Mouse (Mus musculus) heart, adult 2 months (tissue): ENCODE data around the gene Rb1. TPM values are rescaled to one million over a fixed set of nuclear protein-coding genes. Genes with fewer than 3 reads are reported as not detected.

Experiments used
- DNase-seq, 2 experiments: peaks; one replicate each; pipeline ENCODE4 v3.0.0; 2021
- H3K27ac ChIP-seq: fragments of 200-600 bp; 2 replicates; pipeline ENCODE4 v1.8.1; 2022
- H3K27me3 ChIP-seq: fragments of 200-500 bp; 2 replicates; pipeline ENCODE4 v1.6.1; 2012; ENCODE audit warnings: mild to moderate bottlenecking, low read length, inconsistent platforms, mixed read lengths; ENCODE audit not compliant: control insufficient read depth, insufficient read depth
- H3K36me3 ChIP-seq: fragments of 200-500 bp; 2 replicates; pipeline ENCODE4 v1.6.1; 2012; ENCODE audit warnings: low read length, inconsistent platforms; ENCODE audit not compliant: control insufficient read depth, insufficient read depth
- H3K4me1 ChIP-seq: fragments of 200-500 bp; 2 replicates; pipeline ENCODE4 v1.6.1; 2011; ENCODE audit warnings: low read length; ENCODE audit not compliant: control insufficient read depth, insufficient read depth
- H3K4me3 ChIP-seq: fragments of 200-600 bp; 2 replicates; pipeline ENCODE4 v1.8.1; 2022
- H3K79me2 ChIP-seq: fragments of 200-500 bp; replicated peaks from 2 replicates; pipeline ENCODE4 v1.6.1; 2012; ENCODE audit warnings: mild to moderate bottlenecking, inconsistent platforms, low read length, moderate library complexity, mixed read lengths; ENCODE audit not compliant: control insufficient read depth, insufficient read depth
- H3K9ac ChIP-seq: fragments of 200-500 bp; 2 replicates; pipeline ENCODE4 v1.6.1; 2012; ENCODE audit warnings: low read depth, mild to moderate bottlenecking, control low read depth, inconsistent platforms, low read length, mixed read lengths
- CTCF ChIP-seq: fragments of 200-600 bp; IDR thresholded peaks from 2 replicates; pipeline ENCODE4 v1.8.1; 2022; ENCODE audit warnings: antibody characterized with exemption, mild to moderate bottlenecking, moderate library complexity
- EP300 ChIP-seq: fragments of 200-500 bp; IDR thresholded peaks from 2 replicates; pipeline ENCODE4 v1.6.1; 2011; ENCODE audit warnings: low read depth, low read length, control low read depth; ENCODE audit not compliant: insufficient read depth
- POLR2A ChIP-seq: fragments of 200-500 bp; IDR thresholded peaks from 2 replicates; pipeline ENCODE4 v1.6.1; 2011; ENCODE audit warnings: mild to moderate bottlenecking, low read depth, low read length, control low read depth; ENCODE audit not compliant: insufficient read depth
- WGBS: fragments of 180-500 bp; shearing (Covaris S2); methylation state at CpG from one replicate; pipeline ENCODE4 v1.1.7; 2018; 5-methylcytosine and 5-hydroxymethylcytosine counted together
- intact Hi-C: fragments of 180-260 bp; cut with DNase I; formaldehyde crosslinking; loops from one replicate; pipeline ENCODE4 v1.15.1; 2025
- polyA plus RNA-seq: library from polyadenylated mRNA; depleted of rRNA; stranded (reverse); fragments of >200 nt; gene quantifications from 2 replicates; pipeline ENCODE4 v1.2.3, GENCODE M21; 2012
- total RNA-seq, 2 experiments: library from RNA; stranded (reverse); gene quantifications; 2 replicates each; pipeline ENCODE4 v1.2.3; 2021

Gene Rb1
- total and polyA plus RNA-seq, 3 experiments: 5.1 to 19.2 (median 18.2) TPM

DNA sequence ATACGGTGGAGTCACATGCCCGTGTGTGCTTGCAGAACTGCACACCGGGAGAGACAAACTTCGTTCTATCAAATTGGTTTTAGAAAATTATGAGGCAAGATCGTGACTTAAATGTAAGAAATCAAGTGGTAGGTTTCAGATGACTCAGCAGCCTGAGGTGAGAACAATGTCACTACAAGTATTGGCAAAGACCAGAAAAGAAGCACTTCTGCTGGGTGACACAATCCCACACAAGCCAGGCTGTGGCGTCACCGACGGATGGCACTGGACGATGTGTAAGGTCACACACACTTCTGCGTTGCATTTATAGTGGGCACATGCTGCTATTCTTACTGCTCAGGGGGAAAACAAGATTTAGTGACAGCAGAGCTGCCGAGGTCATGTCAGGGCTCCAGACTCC is 38.2 kb upstream of the Rb1 start:
- Histone ChIP-seq H3K4me1 (no peaks in the 10 kb centered on the region), H3K36me3 (peaks cover 34% of the 10 kb centered on the region), H3K79me2 (no peaks in the 10 kb centered on the region), H3K27ac (no peak overlapping the region), H3K27me3 (no peaks in the 10 kb centered on the region), H3K4me3 (no peak overlapping the region), H3K9ac (no peak overlapping the region)
- WGBS: 88% methylated on average over 11 of the region's 11 CpGs
- intact Hi-C loops: no loop called here
- no peak for TF ChIP-seq POLR2A
- no peak for TF ChIP-seq EP300
- no peak for TF ChIP-seq CTCF
- no peak for DNase-seq

DNA sequence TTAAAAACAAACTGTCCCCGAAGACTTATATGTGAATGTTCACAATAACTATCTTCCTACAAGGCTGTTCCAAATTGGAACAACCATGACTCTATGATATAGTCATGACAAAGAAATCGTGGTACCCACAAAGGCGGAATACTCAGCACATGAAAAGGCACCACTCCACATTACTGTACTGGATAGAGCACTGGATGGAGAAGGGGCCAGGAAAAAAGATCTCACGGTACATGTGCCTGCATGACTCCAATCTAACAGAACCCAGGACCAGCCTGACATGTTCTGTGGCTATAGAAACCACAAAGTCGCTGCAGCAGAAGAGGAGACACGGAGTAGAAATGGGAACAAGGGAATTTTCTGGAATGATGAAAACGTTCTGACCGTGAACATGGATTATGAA is 29.1 kb upstream of the Rb1 start:
- Histone ChIP-seq H3K9ac (no peak overlapping the region), H3K36me3 (peaks cover 31% of the 10 kb centered on the region), H3K79me2 (no peaks in the 10 kb centered on the region), H3K4me1 (no peaks in the 10 kb centered on the region; the same call in 1 of the 2 replicates), H3K4me3 (no peak overlapping the region), H3K27ac (no peak overlapping the region), H3K27me3 (no peaks in the 10 kb centered on the region)
- TF ChIP-seq EP300 (no peak), CTCF (no peak), POLR2A (no peak)
- no peak for DNase-seq
- WGBS: 92% methylated on average over 8 of the region's 8 CpGs
- intact Hi-C loops: no loop called here

DNA sequence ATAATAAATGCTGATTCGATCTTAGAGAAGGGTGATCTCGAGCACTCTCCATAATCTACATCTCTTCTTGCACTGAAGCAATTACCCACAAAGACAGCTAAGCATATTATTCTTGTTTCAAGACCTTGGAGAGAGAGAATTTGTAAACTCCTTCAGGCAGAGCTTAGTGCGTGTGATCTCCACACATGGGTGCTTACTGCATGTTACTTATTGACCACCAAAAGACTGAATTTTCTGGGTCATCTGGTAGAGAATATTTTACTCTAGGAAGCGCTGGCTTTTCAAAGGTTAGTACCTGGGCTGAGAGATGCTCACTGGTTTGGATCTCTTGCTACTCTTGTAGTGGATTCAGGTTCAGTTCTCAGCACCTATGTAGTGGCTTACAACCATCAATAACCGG is 25.5 kb upstream of the Rb1 start:
- TF ChIP-seq POLR2A (no peak), EP300 (no peak)
- 96% methylated on average over 5 of the region's 5 CpGs for WGBS

DNA sequence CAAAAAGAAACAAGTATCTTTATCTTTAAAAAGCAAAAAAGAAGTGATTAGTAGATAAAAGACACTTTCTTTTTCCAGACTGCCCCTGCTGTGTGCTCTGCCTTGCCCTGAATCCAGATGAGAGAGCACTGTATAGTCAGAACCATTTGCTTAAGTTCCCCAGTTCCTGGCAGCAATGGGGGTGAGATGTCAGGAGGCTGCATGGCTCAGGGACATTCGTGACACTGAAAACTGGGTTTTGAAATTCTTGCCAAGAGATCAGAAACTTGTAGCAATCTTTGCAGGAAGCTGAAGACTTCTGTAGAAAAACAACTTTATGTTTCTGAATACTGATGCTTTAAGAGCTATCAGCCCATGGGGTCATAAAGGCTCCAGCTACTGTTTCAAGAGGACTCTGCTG is 24.4 kb upstream of the Rb1 start:
- peaks cover 4% of the 10 kb centered on the region for H3K36me3 ChIP-seq
- H3K9ac ChIP-seq: no peak overlapping the region
- WGBS: 39% methylated on average over 1 of the region's 1 CpGs
- intact Hi-C loops: no loop called here
- H3K27ac ChIP-seq: no peak overlapping the region
- TF ChIP-seq POLR2A: no peak
- TF ChIP-seq CTCF: no peak
- TF ChIP-seq EP300: no peak
- peaks cover 7% of the 10 kb centered on the region for H3K4me1 ChIP-seq
- H3K4me3 ChIP-seq: no peak overlapping the region
- no peaks in the 10 kb centered on the region for H3K79me2 ChIP-seq
- no peaks in the 10 kb centered on the region for H3K27me3 ChIP-seq
- DNase-seq: no peak

More for the DNA sequence above, 25.5 kb upstream of the Rb1 start:
- DNase-seq: no peak
- no peaks in the 10 kb centered on the region for H3K79me2 ChIP-seq
- intact Hi-C loops: no loop called here
- H3K27me3 ChIP-seq: no peaks in the 10 kb centered on the region
- peaks cover 13% of the 10 kb centered on the region for H3K36me3 ChIP-seq
- no peak overlapping the region for H3K27ac ChIP-seq
- H3K4me1 ChIP-seq: peaks cover 7% of the 10 kb centered on the region
- H3K9ac ChIP-seq: no peak overlapping the region
- H3K4me3 ChIP-seq: no peak overlapping the region

DNA sequence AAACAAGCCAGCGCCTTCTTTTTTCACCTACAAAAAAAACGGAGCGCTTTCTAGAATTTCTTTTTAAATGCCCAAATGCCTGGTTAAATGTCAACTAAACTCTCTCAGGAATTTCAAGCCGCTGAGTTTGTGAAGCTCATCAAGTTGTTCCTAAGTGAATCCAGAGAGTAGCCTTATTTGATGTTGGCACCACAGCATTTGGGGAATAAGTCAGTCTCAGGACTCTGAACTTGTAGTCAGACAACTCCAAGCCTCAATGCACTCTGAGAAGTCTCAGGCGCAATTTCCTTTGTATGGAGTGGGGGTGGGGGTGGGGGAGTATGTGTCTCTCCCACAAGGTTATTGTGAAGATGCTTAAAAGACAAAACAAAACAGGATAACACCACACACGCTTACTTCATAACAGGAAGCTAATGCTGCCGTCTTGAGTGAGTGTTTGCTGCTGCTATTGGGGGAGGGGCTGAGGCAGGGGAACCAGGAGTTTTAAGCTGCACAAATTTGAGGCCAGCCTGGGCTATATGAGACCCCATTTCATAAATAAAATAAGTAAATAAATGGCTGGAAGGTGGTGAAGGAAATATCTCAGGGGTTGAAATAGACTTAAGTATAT is 23.5 kb upstream of the Rb1 start:
- 52% methylated on average over 7 of the region's 7 CpGs for WGBS
- H3K79me2 ChIP-seq: no peaks in the 10 kb centered on the region
- H3K27me3 ChIP-seq: no peaks in the 10 kb centered on the region
- no peak overlapping the region for H3K4me3 ChIP-seq
- H3K36me3 ChIP-seq: peaks cover 3% of the 10 kb centered on the region; the same call in 1 of the 2 replicates
- TF ChIP-seq POLR2A (no peak), EP300 (no peak), CTCF (no peak)
- H3K27ac ChIP-seq: no peak overlapping the region; the same call in 1 of the 2 replicates
- intact Hi-C loops: no loop called here
- no peak overlapping the region for H3K9ac ChIP-seq
- H3K4me1 ChIP-seq: peaks cover 7% of the 10 kb centered on the region
- no peak for DNase-seq

DNA sequence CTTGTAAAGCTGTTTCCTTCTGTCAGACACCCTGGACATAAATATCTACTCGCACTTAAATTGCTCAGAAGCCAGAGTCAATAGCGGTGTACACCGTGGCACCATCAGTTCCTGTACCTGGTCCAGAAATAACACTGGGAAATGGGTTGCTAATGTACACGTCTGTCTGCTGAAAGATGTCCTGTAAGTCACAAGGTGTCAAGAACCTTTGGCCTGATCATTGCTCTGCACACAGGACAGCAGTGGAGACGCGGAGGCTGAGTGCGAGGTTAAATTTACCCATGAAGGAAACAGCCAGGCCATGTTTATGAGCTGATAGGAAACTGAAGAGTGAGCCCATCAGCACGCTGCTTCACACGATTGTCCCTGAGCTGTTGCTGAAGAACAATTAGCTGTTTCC is 21.7 kb upstream of the Rb1 start:
- H3K36me3 ChIP-seq: peaks cover 3% of the 10 kb centered on the region; the same call in 1 of the 2 replicates
- no peaks in the 10 kb centered on the region for H3K27me3 ChIP-seq
- peak overlapping the region; percentile 42 for H3K27ac ChIP-seq
- DNase-seq: peak in 1 of 2 experiments; percentile 28
- H3K4me3 ChIP-seq: no peak overlapping the region
- WGBS: 19% methylated on average over 9 of the region's 9 CpGs
- H3K4me1 ChIP-seq: peaks cover 7% of the 10 kb centered on the region
- no peaks in the 10 kb centered on the region for H3K79me2 ChIP-seq
- intact Hi-C loops: no loop called here
- TF ChIP-seq POLR2A: no peak
- no peak for TF ChIP-seq CTCF
- peak; percentile 60; the same call in 1 of the 2 replicates for TF ChIP-seq EP300
- H3K9ac ChIP-seq: no peak overlapping the region
